Mouse (Mus musculus) kidney, embryonic 14.5 days (tissue): Measurements from ENCODE around the gene Atrnl1. TPM values are rescaled to one million over a fixed set of nuclear protein-coding genes. Genes with fewer than 3 reads are reported as not detected.

Source experiments
- ATAC-seq: fragments of 200-750 bp; cut with Nextera tagmentation; 2 replicates; pipeline ENCODE4 v1.8.0; 2017; ENCODE audit warnings: moderate number of reproducible peaks, mild to moderate bottlenecking, moderate TSS enrichment, moderate library complexity; ENCODE audit not compliant: low FRiP score, low TSS enrichment
- H3K27ac ChIP-seq: fragments of 300-500 bp; sonication (generic); 2 replicates; pipeline ENCODE4 v1.5.1; 2014; ENCODE audit warnings: low read depth, mild to moderate bottlenecking, low read length, moderate library complexity, mixed read lengths
- H3K27me3 ChIP-seq: fragments of 300-500 bp; sonication (generic); 2 replicates; pipeline ENCODE4 v1.6.1; 2014; ENCODE audit warnings: mild to moderate bottlenecking, low read length; ENCODE audit not compliant: control insufficient read depth, insufficient read depth
- H3K36me3 ChIP-seq: fragments of 300-500 bp; sonication (generic); 2 replicates; pipeline ENCODE4 v1.6.1; 2014; ENCODE audit warnings: low read length, mixed read lengths; ENCODE audit not compliant: control insufficient read depth, insufficient read depth
- H3K4me1 ChIP-seq: fragments of 300-500 bp; sonication (generic); 2 replicates; pipeline ENCODE4 v1.6.1; 2014; ENCODE audit warnings: low read length, mixed read lengths; ENCODE audit not compliant: control insufficient read depth, insufficient read depth
- H3K4me2 ChIP-seq: fragments of 300-500 bp; sonication (generic); replicated peaks from 2 replicates; pipeline ENCODE4 v1.6.1; 2014; ENCODE audit warnings: low read depth, mild to moderate bottlenecking, low read length
- H3K4me3 ChIP-seq: fragments of 300-500 bp; sonication (generic); 2 replicates; pipeline ENCODE4 v1.5.1; 2014; ENCODE audit warnings: mild to moderate bottlenecking, low read length
- H3K9ac ChIP-seq: fragments of 300-500 bp; sonication (generic); 2 replicates; pipeline ENCODE4 v1.6.1; 2014; ENCODE audit warnings: low read depth, mild to moderate bottlenecking, low read length, moderate library complexity
- H3K9me3 ChIP-seq: fragments of 300-500 bp; sonication (generic); 2 replicates; pipeline ENCODE4 v1.6.1; 2016; ENCODE audit warnings: low read length; ENCODE audit not compliant: control insufficient read depth
- WGBS: fragments of 180-500 bp; shearing (Covaris S2); extraction: QIAGEN DNeasy Blood & Tissue Kit; methylation state at CpG from one replicate; pipeline ENCODE4 v1.1.7; 2014; 5-methylcytosine and 5-hydroxymethylcytosine counted together
- polyA plus RNA-seq: library from polyadenylated mRNA; unstranded; fragments of >200 nt; fragmentation: Nextera tagmentation; extraction: Ambion mirVana; gene quantifications from 2 replicates; pipeline ENCODE4 v1.2.1, GENCODE M21; 2014

Gene Atrnl1
- polyA plus RNA-seq, 1 experiment from 2014 or later, result 10.5 TPM

DNA sequence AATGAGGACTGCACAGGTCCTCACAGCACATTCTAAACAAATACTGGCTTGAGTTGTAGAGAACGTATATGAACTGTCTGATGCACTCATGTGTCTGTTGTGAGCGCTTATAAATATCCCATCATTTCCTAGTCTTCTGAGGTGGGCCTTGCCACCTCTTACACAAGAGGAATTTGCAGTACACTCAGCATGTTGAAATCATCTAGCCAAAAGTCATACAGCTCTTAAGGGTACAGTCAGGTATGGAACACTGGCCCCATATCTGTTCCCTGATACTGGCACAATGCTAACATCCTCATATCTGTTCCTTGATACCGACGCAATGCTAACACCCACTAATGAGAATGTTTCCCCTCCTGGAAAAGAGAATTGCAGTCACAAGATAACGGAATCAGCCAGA is 488.7 kb downstream of the Atrnl1 start:
- Histone ChIP-seq H3K36me3 (no peaks in the 10 kb centered on the region), H3K27ac (no peak overlapping the region), H3K9me3 (no peaks in the 10 kb centered on the region), H3K4me2 (no peak overlapping the region), H3K4me3 (no peak overlapping the region), H3K4me1 (peaks cover 11% of the 10 kb centered on the region), H3K27me3 (no peaks in the 10 kb centered on the region), H3K9ac (no peak overlapping the region)
- no peak for ATAC-seq
- 91% methylated on average over 5 of the region's 5 CpGs for WGBS

DNA sequence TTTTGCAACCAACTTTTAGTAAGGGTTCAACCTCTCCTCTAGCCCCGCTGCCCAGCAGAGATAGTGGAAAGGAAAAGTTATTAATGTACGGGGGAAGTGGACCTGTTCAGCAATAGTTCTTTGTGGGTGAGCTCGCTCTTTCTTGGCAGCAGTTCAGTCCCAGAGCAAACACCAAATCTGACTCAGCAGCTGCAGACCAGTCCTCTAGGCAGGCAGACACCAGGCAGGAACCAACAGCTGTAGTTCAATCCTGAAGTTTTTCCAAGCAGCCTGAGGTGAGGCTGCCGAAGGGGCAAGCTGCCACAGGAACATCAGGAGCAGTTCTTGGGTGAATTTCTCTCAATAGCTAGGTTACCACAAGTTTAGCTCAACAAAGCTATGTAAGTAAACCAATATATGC is 489.5 kb downstream of the Atrnl1 start:
- no peak for ATAC-seq
- no peak overlapping the region for H3K4me2 ChIP-seq
- no peaks in the 10 kb centered on the region for H3K9me3 ChIP-seq
- H3K27ac ChIP-seq, result no peak overlapping the region
- no peaks in the 10 kb centered on the region for H3K27me3 ChIP-seq
- 83% methylated on average over 4 of the region's 4 CpGs for WGBS
- H3K9ac ChIP-seq, result no peak overlapping the region
- H3K36me3 ChIP-seq, result no peaks in the 10 kb centered on the region
- H3K4me1 ChIP-seq, result peaks cover 12% of the 10 kb centered on the region; the same call in 1 of the 2 replicates
- H3K4me3 ChIP-seq, result no peak overlapping the region

DNA sequence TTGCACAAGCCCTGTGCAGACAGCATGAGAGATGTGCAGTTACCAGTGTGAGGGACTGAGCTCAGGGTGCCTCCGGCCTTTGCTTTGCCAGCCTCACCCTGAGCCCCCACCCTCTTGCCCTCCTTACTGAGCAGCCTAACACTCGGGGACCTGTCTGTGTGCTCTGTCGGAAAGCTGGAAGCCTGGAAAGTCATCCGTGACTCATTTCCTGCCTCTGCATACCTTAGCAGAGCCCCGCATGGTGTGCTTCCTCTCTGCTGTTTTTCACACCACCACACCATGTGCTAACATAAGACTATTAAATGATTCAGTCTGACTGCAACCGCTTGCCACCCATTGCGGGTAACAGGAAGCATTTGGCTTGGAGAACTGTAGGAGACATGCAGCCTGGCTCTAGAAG is 493.7 kb downstream of the Atrnl1 start:
- 31% methylated on average over 7 of the region's 7 CpGs for WGBS
- Histone ChIP-seq H3K4me2 (no peak overlapping the region), H3K4me1 (peaks cover 9% of the 10 kb centered on the region; the same call in 1 of the 2 replicates), H3K36me3 (no peaks in the 10 kb centered on the region), H3K9ac (no peak overlapping the region), H3K4me3 (no peak overlapping the region), H3K27me3 (no peaks in the 10 kb centered on the region), H3K27ac (no peak overlapping the region), H3K9me3 (no peaks in the 10 kb centered on the region)
- peak; percentile 83 for ATAC-seq

DNA sequence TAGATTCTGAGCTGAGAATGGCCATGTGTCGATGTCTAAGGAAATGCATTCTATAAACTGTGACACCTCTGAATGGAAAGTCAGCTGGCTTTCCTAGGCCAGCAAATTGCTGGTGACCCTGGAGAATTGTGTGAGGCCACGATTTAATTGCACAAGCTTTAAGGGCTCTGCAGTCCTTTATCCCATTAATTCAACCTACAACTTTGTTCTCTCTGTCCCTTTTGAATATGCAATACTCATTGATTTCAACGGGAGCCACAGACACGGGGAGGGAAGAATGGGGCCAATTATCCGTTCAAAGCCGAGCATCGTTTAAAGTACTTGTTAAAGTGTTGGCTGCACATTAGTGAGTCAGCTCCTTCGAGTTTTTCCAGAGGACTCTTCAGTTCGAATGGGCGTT is 496.8 kb downstream of the Atrnl1 start:
- Histone ChIP-seq H3K9ac (no peak overlapping the region), H3K9me3 (no peaks in the 10 kb centered on the region), H3K4me2 (no peak overlapping the region), H3K27me3 (no peaks in the 10 kb centered on the region), H3K36me3 (no peaks in the 10 kb centered on the region), H3K4me3 (no peak overlapping the region), H3K27ac (no peak overlapping the region), H3K4me1 (peaks cover 9% of the 10 kb centered on the region; the same call in 1 of the 2 replicates)
- no peak for ATAC-seq
- WGBS, result 62% methylated on average over 10 of the region's 10 CpGs

DNA sequence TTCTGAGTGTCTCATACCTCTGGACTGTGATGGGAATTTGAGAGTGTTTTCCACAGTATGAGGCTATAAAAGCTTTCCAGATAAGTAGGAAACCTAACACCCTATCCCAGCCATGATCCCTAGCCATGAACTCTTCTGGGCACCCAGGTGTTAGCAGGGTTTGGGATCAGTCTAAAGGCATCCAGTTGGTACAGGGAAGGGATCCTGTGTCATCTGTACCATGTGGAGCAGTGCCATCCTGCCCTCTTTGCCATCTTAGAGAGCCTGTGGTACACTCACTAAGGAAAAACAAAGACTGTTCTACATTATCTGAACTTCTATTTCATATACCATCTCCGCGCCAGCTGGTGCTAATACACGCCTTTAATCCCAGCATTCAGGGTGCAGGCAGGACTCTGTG is 499.7 kb downstream of the Atrnl1 start:
- Histone ChIP-seq H3K9ac (no peak overlapping the region), H3K4me3 (no peak overlapping the region), H3K27ac (no peak overlapping the region), H3K4me2 (no peak overlapping the region), H3K27me3 (no peaks in the 10 kb centered on the region), H3K9me3 (no peaks in the 10 kb centered on the region), H3K36me3 (no peaks in the 10 kb centered on the region), H3K4me1 (no peaks in the 10 kb centered on the region)
- WGBS, result 93% methylated on average over 3 of the region's 3 CpGs
- peak; percentile 55; the same call in 1 of the 2 replicates for ATAC-seq

DNA sequence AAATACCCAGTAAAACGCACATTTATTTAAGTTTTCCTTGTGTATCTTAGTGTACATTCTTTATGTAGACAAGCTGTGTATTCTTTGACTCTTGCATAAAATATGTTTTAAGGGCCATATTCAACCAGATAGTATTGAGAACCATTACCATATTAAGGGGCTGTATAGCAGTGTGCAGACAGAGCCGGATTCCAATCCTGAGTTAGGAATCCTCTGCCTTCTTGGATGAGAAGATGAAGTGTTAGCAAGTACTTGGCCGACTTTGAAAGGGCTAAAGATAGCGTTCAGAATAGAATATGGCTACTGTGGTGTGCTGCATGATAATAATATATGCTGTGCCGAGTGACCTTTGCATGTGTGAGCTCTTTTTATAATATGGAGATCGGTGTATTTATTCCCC is 500.5 kb downstream of the Atrnl1 start:
- no peak overlapping the region for H3K4me3 ChIP-seq
- WGBS, result 94% methylated on average over 6 of the region's 6 CpGs
- no peak overlapping the region for H3K4me2 ChIP-seq
- no peaks in the 10 kb centered on the region for H3K9me3 ChIP-seq
- no peak for ATAC-seq
- no peak overlapping the region for H3K27ac ChIP-seq
- no peaks in the 10 kb centered on the region for H3K36me3 ChIP-seq
- H3K9ac ChIP-seq, result no peak overlapping the region
- H3K4me1 ChIP-seq, result no peaks in the 10 kb centered on the region
- no peaks in the 10 kb centered on the region for H3K27me3 ChIP-seq

DNA sequence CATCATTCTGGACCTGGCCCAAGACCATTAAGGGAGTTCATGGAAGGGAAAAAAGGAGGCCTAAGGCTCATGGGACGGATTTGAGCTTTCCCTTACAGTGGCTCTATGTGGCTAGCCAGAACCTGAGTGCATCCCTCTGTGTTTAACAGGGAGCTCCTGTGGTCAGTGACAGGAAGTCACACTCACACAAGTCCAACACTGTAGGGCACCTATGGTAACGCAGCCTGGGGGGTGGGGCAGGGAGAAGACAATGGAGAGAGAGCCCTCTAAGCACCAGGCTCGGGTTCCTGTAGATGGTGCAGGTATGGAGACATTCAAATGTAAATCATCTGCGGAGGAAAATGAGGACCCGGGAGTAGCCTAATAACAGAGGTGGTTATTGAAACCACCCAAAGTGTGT is 501.3 kb downstream of the Atrnl1 start:
- no peaks in the 10 kb centered on the region for H3K27me3 ChIP-seq
- WGBS, result 68% methylated on average over 5 of the region's 5 CpGs
- no peak for ATAC-seq

DNA sequence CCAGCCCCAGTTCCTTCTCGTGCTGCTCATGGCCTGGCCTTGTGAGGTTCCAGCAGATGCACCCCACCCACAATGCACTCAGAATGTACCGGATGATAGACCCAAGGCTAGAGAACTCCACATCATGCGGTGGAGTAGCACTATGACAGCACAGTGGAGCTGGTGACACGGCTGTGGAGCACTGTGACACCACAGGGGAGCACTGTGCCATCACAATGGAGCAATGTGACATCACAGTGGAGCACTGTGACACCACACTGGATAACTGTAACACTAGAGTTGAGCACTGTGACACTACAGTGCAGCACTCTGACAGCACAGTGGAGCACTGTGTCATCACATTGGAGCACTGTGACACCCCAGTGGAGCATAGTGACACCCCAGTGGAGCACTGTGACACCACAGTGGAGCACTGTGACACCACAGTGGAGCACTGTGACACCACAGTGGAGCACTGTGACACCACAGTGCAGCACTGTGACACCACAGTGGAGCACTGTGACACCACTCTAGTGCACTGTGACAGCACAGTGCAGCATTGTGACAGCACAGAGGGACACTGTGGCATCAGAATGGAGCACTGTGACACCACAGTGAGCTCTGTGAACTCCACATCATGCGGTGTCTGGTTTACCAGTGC is 502.4 kb downstream of the Atrnl1 start:
- Histone ChIP-seq H3K9me3 (no peaks in the 10 kb centered on the region), H3K36me3 (no peaks in the 10 kb centered on the region), H3K9ac (no peak overlapping the region), H3K4me3 (no peak overlapping the region), H3K4me1 (0 out of 2 replicates have a peak, but pooled peaks cover under 1% of the 10 kb centered on the region), H3K27ac (no peak overlapping the region), H3K4me2 (no peak overlapping the region), H3K27me3 (no peaks in the 10 kb centered on the region)
- peak; percentile 88 for ATAC-seq
- WGBS, result 83% methylated on average over 5 of the region's 5 CpGs

More for the DNA sequence above, 501.3 kb downstream of the Atrnl1 start:
- H3K36me3 ChIP-seq, result no peaks in the 10 kb centered on the region
- no peaks in the 10 kb centered on the region for H3K9me3 ChIP-seq
- no peak overlapping the region for H3K4me3 ChIP-seq
- H3K4me1 ChIP-seq, result no peaks in the 10 kb centered on the region
- no peak overlapping the region for H3K27ac ChIP-seq
- no peak overlapping the region for H3K4me2 ChIP-seq
- no peak overlapping the region for H3K9ac ChIP-seq

DNA sequence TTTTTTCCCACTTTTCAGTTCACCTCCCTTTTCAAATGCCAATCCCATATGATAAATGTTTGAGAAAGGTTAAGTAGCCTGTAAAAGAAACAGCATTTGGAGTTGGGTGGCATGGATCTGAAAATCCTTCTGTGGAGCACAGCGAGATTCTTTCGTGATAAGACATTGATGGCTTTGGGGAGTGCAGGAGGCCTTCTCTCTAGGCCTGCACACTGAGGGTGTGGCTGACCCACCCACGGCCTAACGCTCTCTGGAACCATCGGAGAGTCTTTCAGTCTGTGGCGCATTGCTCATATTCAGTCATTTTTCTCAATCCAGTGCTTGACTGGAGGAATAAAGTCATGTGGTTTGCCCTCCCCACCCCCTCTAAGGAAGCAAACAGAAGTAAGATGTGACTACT is 506.8 kb downstream of the Atrnl1 start:
- Histone ChIP-seq H3K36me3 (no peaks in the 10 kb centered on the region), H3K4me1 (peaks cover 26% of the 10 kb centered on the region), H3K4me2 (no peak overlapping the region), H3K27me3 (no peaks in the 10 kb centered on the region), H3K27ac (no peak overlapping the region), H3K9ac (no peak overlapping the region), H3K4me3 (no peak overlapping the region), H3K9me3 (no peaks in the 10 kb centered on the region)
- WGBS, result 87% methylated on average over 6 of the region's 6 CpGs
- ATAC-seq, result no peak
